Mouse (Mus musculus): ENCODE data around the gene C130060K24Rik. TPM values are rescaled to one million over a fixed set of nuclear protein-coding genes. Genes with fewer than 3 reads are reported as not detected.

The C130060K24Rik gene
- polyA plus RNA-seq (2015; fragmentation: Nextera tagmentation; extraction: Ambion mirVana) = 0.16 TPM in 1 of 2 replicates, not detected in the other

DNA sequence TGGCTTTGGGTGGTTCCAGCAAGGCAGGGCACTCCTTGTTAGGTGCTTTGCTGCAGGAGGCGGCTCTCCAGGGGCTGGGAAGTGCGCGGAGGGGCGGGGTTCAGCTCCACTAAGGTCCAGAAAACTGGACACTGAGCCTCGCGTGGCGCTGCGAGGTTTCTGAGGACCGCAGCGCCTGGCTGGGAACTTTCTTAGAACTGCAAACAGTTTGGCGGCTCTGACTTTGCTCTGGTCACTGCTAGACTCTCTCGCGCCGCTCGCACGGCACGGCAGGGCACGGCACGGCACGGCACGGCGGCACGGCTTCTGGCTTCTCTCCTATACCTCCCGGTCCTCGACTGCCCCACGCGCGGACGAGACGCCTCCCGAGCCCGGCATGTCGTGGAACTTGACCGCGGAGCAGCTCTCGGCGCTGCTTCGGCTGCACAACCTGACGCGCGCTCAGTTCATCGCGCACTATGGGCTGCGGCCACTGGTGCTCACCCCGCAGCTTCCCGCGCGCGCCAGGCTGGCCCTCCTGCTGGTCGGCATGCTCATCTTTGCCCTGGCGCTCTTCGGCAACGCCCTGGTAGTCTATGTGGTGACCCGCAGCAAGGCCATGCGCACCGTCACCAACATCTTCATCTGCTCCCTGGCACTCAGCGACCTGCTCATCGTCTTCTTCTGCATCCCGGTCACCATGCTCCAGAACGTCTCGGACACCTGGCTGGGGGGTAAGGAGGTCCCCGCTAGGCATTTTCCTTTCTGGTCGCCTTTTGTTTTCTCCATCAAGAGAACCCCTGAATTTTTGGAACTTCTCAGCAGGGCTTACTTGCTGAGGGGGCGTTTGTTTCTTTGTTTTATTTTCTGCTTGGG is at the start of gene C130060K24Rik:
Gene C130060K24Rik, plus strand, starts transcription at position 188 of the 855 bp plus-strand sequence.
- Histone ChIP-seq H3K9me3 (replicated peaks) (no peaks in the 10 kb centered on the region), H3K4me1 (peaks cover 8% of the 10 kb centered on the region; the same call in 1 of the 2 replicates), H3K27ac (replicated peaks) (no peak within 1 kb of the TSS), H3K4me2 (replicated peaks) (peak within 1 kb of the TSS; percentile 97), H3K9ac (peak within 1 kb of the TSS; percentile 18; the same call in 1 of the 2 replicates), H3K36me3 (no peaks in the 10 kb centered on the region), H3K4me3 (replicated peaks) (peak within 1 kb of the TSS; percentile 51), H3K27me3 (peaks cover 10% of the 10 kb centered on the region)
- WGBS = under 1% methylated on average over 64 of the region's 64 CpGs
- ATAC-seq (ENCODE audit: insufficient number of reproducible peaks, low FRiP score, low TSS enrichment, low read depth) = peak; percentile 43; the same call in 1 of the 2 replicates

DNA sequence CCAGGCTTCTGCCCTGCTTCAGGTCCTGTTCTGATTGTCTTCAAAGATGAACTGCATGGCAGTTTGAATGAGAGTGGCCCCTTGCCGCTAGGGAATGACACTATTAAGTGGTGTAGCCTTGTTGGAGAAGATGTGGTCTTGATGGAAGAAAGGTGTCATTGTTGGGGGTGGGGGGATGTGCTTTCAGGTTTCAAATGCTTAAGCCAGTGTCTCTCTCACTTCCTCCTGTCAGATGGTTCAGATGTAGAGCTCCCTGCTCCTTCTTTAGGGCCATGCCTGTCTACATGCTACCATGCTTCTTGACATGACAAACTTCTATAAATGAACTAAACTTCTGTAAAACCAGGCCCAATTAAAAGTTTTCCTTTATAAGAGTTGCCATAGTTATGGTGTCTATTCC is 46.7 kb upstream of the C130060K24Rik start:
- 92% methylated on average over 1 of the region's 1 CpGs for WGBS
- ATAC-seq (ENCODE audit: insufficient number of reproducible peaks, low FRiP score, low TSS enrichment, low read depth) = no peak
- H3K4me2 ChIP-seq (replicated peaks) = no peak overlapping the region

DNA sequence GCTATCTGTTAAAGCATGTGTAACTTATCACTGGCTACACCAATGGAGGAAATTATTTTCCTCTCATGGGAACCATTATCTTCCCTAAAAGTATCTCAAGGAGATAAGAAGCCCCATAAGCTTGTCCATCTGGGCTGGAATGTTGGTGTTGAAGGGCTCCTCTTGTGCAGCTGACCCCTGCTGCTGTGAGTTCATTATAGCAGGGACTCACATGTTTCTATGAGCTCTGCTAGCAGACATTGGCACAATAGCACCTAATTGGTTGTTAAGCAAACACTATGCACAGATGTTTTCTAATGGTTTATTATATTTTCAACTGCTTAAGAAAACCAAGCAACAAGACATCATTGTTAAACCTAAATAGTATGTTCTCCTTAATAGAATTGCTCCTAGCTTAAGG is 41.5 kb upstream of the C130060K24Rik start:
- H3K27me3 ChIP-seq = no peaks in the 10 kb centered on the region
- no peak overlapping the region for H3K9ac ChIP-seq
- H3K27ac ChIP-seq (replicated peaks) = no peak overlapping the region
- H3K4me1 ChIP-seq = no peaks in the 10 kb centered on the region
- no peak overlapping the region for H3K4me2 ChIP-seq (replicated peaks)
- no peak overlapping the region for H3K4me3 ChIP-seq (replicated peaks)
- no peak for ATAC-seq (ENCODE audit: insufficient number of reproducible peaks, low FRiP score, low TSS enrichment, low read depth)
- no peaks in the 10 kb centered on the region for H3K9me3 ChIP-seq (replicated peaks)
- H3K36me3 ChIP-seq = no peaks in the 10 kb centered on the region

More for the DNA sequence above, 46.7 kb upstream of the C130060K24Rik start:
- Histone ChIP-seq H3K4me1 (no peaks in the 10 kb centered on the region), H3K9me3 (replicated peaks) (no peaks in the 10 kb centered on the region), H3K27me3 (no peaks in the 10 kb centered on the region), H3K27ac (replicated peaks) (no peak overlapping the region), H3K36me3 (no peaks in the 10 kb centered on the region), H3K4me3 (replicated peaks) (no peak overlapping the region), H3K9ac (no peak overlapping the region)

DNA sequence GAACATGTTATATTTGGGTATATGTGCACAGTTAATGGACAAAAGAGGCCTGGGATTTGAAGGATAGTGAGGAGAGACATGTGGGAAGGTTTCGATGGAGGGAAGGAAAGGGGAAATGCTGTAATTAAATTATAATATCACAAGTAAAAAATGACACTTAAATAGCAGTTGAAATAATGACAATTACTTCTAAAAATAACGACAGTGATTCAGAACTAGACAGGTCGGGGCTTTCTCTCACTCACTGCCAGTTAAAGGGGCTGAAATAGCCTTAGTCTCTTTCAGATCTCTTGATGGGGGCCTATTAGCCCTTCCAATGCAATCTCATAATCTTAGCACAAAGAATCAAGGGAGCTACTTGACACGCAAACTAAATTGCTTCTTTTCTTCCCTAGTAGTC is 39.5 kb upstream of the C130060K24Rik start:
- no peak overlapping the region for H3K4me2 ChIP-seq (replicated peaks)
- no peaks in the 10 kb centered on the region for H3K36me3 ChIP-seq
- ATAC-seq (ENCODE audit: insufficient number of reproducible peaks, low FRiP score, low TSS enrichment, low read depth) = no peak
- H3K27ac ChIP-seq (replicated peaks) = no peak overlapping the region
- WGBS = 72% methylated on average over 4 of the region's 4 CpGs
- H3K27me3 ChIP-seq = no peaks in the 10 kb centered on the region
- H3K9ac ChIP-seq = no peak overlapping the region
- no peaks in the 10 kb centered on the region for H3K9me3 ChIP-seq (replicated peaks)
- no peak overlapping the region for H3K4me3 ChIP-seq (replicated peaks)
- no peaks in the 10 kb centered on the region for H3K4me1 ChIP-seq

DNA sequence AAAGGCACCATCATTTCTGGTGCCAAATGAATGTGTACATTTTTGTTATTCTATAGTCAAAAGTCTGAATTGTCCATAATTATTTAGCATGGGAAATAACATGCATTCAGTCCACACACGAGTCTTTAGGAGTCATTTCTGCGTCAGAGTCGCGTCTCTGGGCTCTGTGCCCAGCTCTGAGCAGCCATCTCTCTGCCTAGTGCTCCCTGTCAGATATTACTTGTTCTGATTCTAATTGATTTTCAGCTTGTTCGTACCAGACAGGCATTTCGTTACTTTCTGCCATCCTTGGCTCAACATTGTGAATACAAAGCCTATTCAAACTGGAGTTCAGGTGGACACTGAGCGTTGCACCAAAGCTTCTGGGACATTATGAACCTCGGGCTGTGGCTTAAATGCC is 33.2 kb upstream of the C130060K24Rik start:
- ATAC-seq (ENCODE audit: insufficient number of reproducible peaks, low FRiP score, low TSS enrichment, low read depth) = no peak
- Histone ChIP-seq H3K4me1 (no peaks in the 10 kb centered on the region), H3K27ac (replicated peaks) (no peak overlapping the region), H3K4me2 (replicated peaks) (no peak overlapping the region), H3K27me3 (no peaks in the 10 kb centered on the region), H3K36me3 (no peaks in the 10 kb centered on the region), H3K9me3 (replicated peaks) (no peaks in the 10 kb centered on the region), H3K4me3 (replicated peaks) (no peak overlapping the region), H3K9ac (no peak overlapping the region)
- WGBS = 54% methylated on average over 8 of the region's 8 CpGs

DNA sequence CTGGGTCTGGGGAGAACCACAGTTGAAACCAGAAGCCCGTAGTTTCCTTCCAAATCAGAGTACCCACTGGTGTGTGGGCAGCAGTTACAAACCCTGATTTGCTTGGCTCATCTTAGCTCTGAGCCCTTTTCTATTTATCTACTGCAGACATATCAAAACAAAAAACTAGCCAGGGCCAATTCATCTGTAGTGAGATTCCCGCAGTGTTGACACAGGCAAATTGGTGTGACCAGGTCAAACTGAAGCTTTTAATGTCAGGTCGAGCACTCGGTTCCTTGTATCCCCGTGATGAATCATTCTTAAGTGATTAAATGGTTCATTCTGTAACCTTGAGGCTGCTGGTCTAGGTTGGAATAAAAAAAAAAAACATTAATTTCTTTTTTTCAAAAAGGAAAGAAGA is 32.6 kb upstream of the C130060K24Rik start:
- 25% methylated on average over 5 of the region's 5 CpGs for WGBS

DNA sequence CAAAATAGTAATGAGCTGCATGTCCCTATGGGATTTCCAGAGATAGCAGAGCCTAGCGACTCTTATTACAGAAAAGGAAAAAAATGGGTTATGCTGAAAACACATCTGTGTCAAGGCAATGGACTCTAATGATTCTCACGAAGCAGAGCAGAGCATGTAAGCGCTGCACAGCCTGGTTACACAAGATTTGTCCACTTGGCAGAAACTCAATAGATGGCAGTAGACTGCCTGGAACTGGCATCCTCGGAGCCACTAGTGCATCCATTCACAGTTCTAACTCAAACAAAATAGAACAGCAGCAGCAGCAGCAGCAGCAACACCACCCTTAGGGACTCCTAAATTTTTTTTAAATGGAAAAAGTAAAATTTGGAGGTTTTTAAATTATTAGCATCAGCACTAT is 29.3 kb upstream of the C130060K24Rik start:
- Histone ChIP-seq H3K4me3 (replicated peaks) (no peak overlapping the region), H3K4me2 (replicated peaks) (no peak overlapping the region), H3K9me3 (replicated peaks) (no peaks in the 10 kb centered on the region), H3K4me1 (no peaks in the 10 kb centered on the region), H3K27ac (replicated peaks) (no peak overlapping the region), H3K36me3 (no peaks in the 10 kb centered on the region), H3K27me3 (no peaks in the 10 kb centered on the region), H3K9ac (no peak overlapping the region)
- 70% methylated on average over 4 of the region's 4 CpGs for WGBS
- no peak for ATAC-seq (ENCODE audit: insufficient number of reproducible peaks, low FRiP score, low TSS enrichment, low read depth)

More for the DNA sequence above, 32.6 kb upstream of the C130060K24Rik start:
- Histone ChIP-seq H3K4me3 (replicated peaks) (no peak overlapping the region), H3K27me3 (no peaks in the 10 kb centered on the region), H3K4me1 (no peaks in the 10 kb centered on the region), H3K4me2 (replicated peaks) (no peak overlapping the region), H3K36me3 (no peaks in the 10 kb centered on the region), H3K27ac (replicated peaks) (no peak overlapping the region), H3K9ac (no peak overlapping the region), H3K9me3 (replicated peaks) (no peaks in the 10 kb centered on the region)
- no peak for ATAC-seq (ENCODE audit: insufficient number of reproducible peaks, low FRiP score, low TSS enrichment, low read depth)

DNA sequence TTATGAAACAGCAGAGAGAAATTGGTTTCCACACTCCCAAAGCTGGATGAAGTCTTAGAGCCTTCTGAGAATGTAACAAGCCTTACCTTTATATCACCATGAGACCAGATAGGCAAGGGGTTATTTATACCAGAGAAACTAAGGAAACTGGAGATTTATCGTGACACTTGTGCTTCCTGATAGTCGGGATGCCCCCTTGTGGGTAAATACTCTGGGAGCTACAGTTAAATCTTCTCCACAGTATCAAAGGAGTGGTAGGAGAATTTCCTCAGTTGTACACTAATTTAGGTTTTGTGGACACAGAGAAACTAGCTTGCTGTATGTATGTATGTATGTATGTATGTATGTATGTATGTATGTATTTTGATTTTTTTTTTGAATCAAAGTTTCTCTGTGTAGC is 5.0 kb upstream of the C130060K24Rik start:
- H3K27me3 ChIP-seq = peaks cover 4% of the 10 kb centered on the region
- H3K27ac ChIP-seq (replicated peaks) = no peak overlapping the region
- no peak overlapping the region for H3K4me2 ChIP-seq (replicated peaks)
- H3K9ac ChIP-seq = no peak overlapping the region
- H3K4me3 ChIP-seq (replicated peaks) = no peak overlapping the region
- ATAC-seq (ENCODE audit: insufficient number of reproducible peaks, low FRiP score, low TSS enrichment, low read depth) = no peak
- H3K36me3 ChIP-seq = no peaks in the 10 kb centered on the region
- WGBS = 49% methylated on average over 2 of the region's 2 CpGs
- H3K4me1 ChIP-seq = 0 out of 2 replicates have a peak, but pooled peaks cover 3% of the 10 kb centered on the region
- no peaks in the 10 kb centered on the region for H3K9me3 ChIP-seq (replicated peaks)

DNA sequence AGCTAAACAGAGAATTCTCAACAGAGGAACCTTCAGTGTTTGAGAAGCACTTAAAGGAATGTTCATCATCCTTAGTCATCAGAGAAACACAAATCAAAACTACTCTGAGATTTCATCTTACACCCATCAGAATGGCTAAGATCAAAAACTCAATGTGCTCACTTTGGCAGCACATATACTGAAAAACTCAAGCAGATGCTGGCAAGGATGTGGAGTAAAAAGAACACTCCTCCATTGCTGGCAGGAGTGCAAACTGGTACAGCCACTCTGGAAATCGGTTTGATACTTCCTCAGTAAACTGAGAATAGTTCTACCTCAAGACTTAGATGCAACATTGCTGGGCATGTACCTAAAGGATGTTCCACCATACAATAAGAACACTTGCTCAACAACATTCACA is 41.0 kb downstream of the C130060K24Rik start:
- WGBS = 77% methylated on average over 1 of the region's 1 CpGs
- Histone ChIP-seq H3K36me3 (no peaks in the 10 kb centered on the region), H3K4me3 (replicated peaks) (no peak overlapping the region), H3K9me3 (replicated peaks) (no peaks in the 10 kb centered on the region), H3K4me2 (replicated peaks) (no peak overlapping the region), H3K9ac (no peak overlapping the region), H3K27me3 (no peaks in the 10 kb centered on the region), H3K27ac (replicated peaks) (no peak overlapping the region), H3K4me1 (no peaks in the 10 kb centered on the region)
- ATAC-seq (ENCODE audit: insufficient number of reproducible peaks, low FRiP score, low TSS enrichment, low read depth) = no peak

DNA sequence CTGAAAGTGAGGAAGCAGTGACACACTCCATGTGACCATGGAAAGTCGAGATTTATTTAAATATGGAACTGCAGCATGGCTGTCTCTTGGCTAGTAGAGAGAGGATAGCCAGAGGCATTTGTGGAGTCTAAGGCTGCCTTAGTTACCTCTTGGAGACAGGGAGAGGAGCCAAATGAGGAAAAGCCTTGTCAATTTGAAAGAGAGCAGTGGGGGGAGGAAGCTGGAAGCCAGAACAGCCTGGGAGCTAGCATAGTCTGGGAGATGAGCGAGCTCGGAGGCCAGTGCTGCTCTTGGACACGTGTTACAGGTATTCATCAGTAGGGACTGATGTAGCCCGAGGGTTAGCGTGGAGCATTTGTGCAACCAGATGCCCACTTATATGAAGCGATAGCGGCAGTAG is 46.2 kb downstream of the C130060K24Rik start:
- H3K9me3 ChIP-seq (replicated peaks) = no peaks in the 10 kb centered on the region
- H3K27me3 ChIP-seq = no peaks in the 10 kb centered on the region
- no peaks in the 10 kb centered on the region for H3K4me1 ChIP-seq
- no peaks in the 10 kb centered on the region for H3K36me3 ChIP-seq
- H3K4me3 ChIP-seq (replicated peaks) = no peak overlapping the region
- H3K9ac ChIP-seq = no peak overlapping the region
- no peak overlapping the region for H3K4me2 ChIP-seq (replicated peaks)
- WGBS = 63% methylated on average over 8 of the region's 8 CpGs
- H3K27ac ChIP-seq (replicated peaks) = no peak overlapping the region
- no peak for ATAC-seq (ENCODE audit: insufficient number of reproducible peaks, low FRiP score, low TSS enrichment, low read depth)

DNA sequence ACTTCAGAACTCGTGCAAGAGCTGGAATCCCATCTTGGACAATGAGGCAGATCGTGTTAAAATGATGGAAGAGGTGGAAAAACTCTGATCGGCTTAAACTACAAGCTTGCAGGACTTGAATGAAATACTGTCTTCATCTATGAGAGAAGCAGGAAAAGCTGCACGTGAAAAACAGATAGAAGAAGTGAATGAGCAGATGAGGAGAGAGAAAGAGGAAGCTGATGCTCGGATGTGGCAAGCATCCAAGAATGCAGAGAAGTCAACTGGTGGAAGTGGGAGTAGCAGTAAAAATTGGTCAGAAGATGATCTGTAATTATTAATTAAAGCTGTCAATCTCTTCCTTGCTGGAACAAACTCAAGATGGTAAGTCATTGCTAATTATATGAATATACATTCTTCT is 52.3 kb downstream of the C130060K24Rik start:
- Histone ChIP-seq H3K36me3 (no peaks in the 10 kb centered on the region), H3K4me1 (no peaks in the 10 kb centered on the region), H3K27me3 (no peaks in the 10 kb centered on the region), H3K4me3 (replicated peaks) (no peak overlapping the region), H3K4me2 (replicated peaks) (no peak overlapping the region), H3K27ac (replicated peaks) (no peak overlapping the region), H3K9ac (no peak overlapping the region), H3K9me3 (replicated peaks) (no peaks in the 10 kb centered on the region)
- WGBS = 82% methylated on average over 5 of the region's 5 CpGs
- no peak for ATAC-seq (ENCODE audit: insufficient number of reproducible peaks, low FRiP score, low TSS enrichment, low read depth)

DNA sequence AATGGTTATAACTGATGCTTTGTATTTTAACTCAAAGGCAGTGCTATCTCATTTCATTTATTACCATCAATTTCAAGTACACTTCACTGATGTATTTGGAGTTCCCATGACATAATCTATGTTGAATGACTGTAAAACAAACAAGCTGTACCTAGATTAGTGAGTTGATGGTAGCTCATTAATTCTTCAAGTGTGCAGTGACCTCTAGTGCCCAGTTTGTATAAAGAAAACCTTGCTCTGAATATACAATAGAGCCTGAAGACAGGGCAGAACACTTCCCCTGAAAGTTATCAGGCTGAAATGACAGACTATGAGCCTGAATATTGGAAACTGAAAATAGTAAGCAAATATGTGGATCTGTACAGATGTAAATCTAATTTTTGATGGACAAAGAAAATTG is 72.6 kb downstream of the C130060K24Rik start:
- H3K4me1 ChIP-seq = no peaks in the 10 kb centered on the region
- no peak for ATAC-seq (ENCODE audit: insufficient number of reproducible peaks, low FRiP score, low TSS enrichment, low read depth)

More for the DNA sequence above, 72.6 kb downstream of the C130060K24Rik start:
- H3K27me3 ChIP-seq = no peaks in the 10 kb centered on the region
- no peak overlapping the region for H3K9ac ChIP-seq
- H3K9me3 ChIP-seq (replicated peaks) = no peaks in the 10 kb centered on the region
- no peaks in the 10 kb centered on the region for H3K36me3 ChIP-seq
- H3K4me2 ChIP-seq (replicated peaks) = no peak overlapping the region
- H3K27ac ChIP-seq (replicated peaks) = no peak overlapping the region
- H3K4me3 ChIP-seq (replicated peaks) = no peak overlapping the region
